Mouse (Mus musculus): ENCODE measurements around the gene Camk1d.

GRCm38 (mm10) chr2:5397468-5397867, 316.8 kb downstream of the Camk1d start:
- TF ChIP-seq CTCF (IDR thresholded peaks at IDR 0.05; ENCODE audit: low read depth) (no peak), EP300 (optimal IDR thresholded peaks at IDR 0.05) (no peak)
